Mouse (Mus musculus) myocyte (in vitro differentiated cells): ENCODE data around the gene Slc25a22.

Experiments used
- MYOD1 ChIP-seq, 3 experiments: IDR thresholded peaks; one replicate each; pipeline ENCODE4 v1.6.1; 2011; ENCODE audit warnings: control low read depth in 2 of 3, low read depth in 2 of 3, mild to moderate bottlenecking in 2 of 3, moderate library complexity in 1 of 3; ENCODE audit not compliant: insufficient read length in 2 of 3, control insufficient read depth in 1 of 3
- MYOG ChIP-seq, 3 experiments: IDR thresholded peaks; one replicate each; pipeline ENCODE4 v1.6.1; 2011; ENCODE audit warnings: control low read depth in 2 of 3, low read depth in 2 of 3, mild to moderate bottlenecking in 2 of 3; ENCODE audit not compliant: insufficient read length in 2 of 3, control insufficient read depth in 1 of 3, insufficient read depth in 1 of 3
- POLR2A ChIP-seq: IDR thresholded peaks from one replicate; pipeline ENCODE4 v1.6.1; 2011; ENCODE audit warnings: low read depth, mild to moderate bottlenecking, control low read depth, moderate library complexity; ENCODE audit not compliant: insufficient read length
- REST ChIP-seq: IDR thresholded peaks from one replicate; pipeline ENCODE4 v1.6.1; 2011; ENCODE audit warnings: mild to moderate bottlenecking, control low read depth, moderate library complexity; ENCODE audit not compliant: insufficient read depth, insufficient read length
- USF1 ChIP-seq: IDR thresholded peaks from one replicate; pipeline ENCODE4 v1.6.1; 2011; ENCODE audit warnings: low read depth, mild to moderate bottlenecking, control low read depth, moderate library complexity

DNA sequence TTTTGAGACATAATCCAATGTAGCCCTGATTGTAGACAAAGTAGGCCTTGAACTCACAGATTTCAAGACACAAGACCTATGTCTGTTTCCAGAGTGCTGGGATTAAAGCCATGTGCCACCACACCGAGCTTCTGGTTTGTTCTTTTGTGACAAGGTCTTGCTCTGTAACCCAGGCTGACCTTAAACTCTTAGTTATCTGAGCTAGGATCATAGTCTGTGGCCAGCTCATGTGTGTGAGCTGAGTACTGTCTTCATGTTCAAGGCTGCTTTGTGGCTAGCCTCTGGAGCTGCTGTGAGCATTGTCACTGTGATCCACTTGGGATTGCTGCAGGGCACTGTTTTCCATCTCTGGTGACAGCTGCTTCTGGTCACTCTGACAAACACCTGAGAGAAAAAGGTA, 42.3 kb downstream of the Slc25a22 start:
- no peak for TF ChIP-seq POLR2A
- TF ChIP-seq REST, result no peak
- TF ChIP-seq MYOD1 (IDR thresholded peaks at IDR 0.05; ENCODE audit: control insufficient read depth in 1 of 3, insufficient read length in 2 of 3, low read depth in 2 of 3), result no peak
- no peak for TF ChIP-seq MYOG (IDR thresholded peaks at IDR 0.05; ENCODE audit: control insufficient read depth in 1 of 3, insufficient read depth in 1 of 3, insufficient read length in 2 of 3, low read depth in 2 of 3)
- TF ChIP-seq USF1, result no peak
